Mouse (Mus musculus): Measurements from ENCODE around the gene Ccdc43. TPM values are rescaled to one million over a fixed set of nuclear protein-coding genes. Genes with fewer than 3 reads are reported as not detected.
"Not testable (repeated sequence)": the region's sequence is repeated elsewhere in the genome, so short reads cannot be mapped to it uniquely, and the experiment has no call there.

Gene Ccdc43
- polyA plus RNA-seq, 1 experiment from 2014 or later: 46.4 TPM

GRCm38 (mm10) chr11:102731366-102731765 lies 33.8 kb upstream of the Ccdc43 start:
- no peak for ATAC-seq (ENCODE audit: insufficient number of reproducible peaks, low FRiP score)
- WGBS: 73% methylated on average over 6 of the region's 6 CpGs
- 0 out of 2 replicates have a peak, but pooled peaks cover 3% of the 10 kb centered on the region for H3K9me3 ChIP-seq (replicated peaks)
- no peak overlapping the region for H3K9ac ChIP-seq
- H3K4me1 ChIP-seq (replicated peaks): no peaks in the 10 kb centered on the region
- H3K27ac ChIP-seq (ENCODE audit: poor library complexity, severe bottlenecking): no peak overlapping the region
- no peak overlapping the region for H3K4me2 ChIP-seq
- no peak overlapping the region for H3K4me3 ChIP-seq
- H3K36me3 ChIP-seq: no peaks in the 10 kb centered on the region
- no peaks in the 10 kb centered on the region for H3K27me3 ChIP-seq (replicated peaks)

GRCm38 (mm10) chr11:102729835-102730234 lies 32.3 kb upstream of the Ccdc43 start:
- WGBS: 71% methylated on average over 3 of the region's 3 CpGs

DNA sequence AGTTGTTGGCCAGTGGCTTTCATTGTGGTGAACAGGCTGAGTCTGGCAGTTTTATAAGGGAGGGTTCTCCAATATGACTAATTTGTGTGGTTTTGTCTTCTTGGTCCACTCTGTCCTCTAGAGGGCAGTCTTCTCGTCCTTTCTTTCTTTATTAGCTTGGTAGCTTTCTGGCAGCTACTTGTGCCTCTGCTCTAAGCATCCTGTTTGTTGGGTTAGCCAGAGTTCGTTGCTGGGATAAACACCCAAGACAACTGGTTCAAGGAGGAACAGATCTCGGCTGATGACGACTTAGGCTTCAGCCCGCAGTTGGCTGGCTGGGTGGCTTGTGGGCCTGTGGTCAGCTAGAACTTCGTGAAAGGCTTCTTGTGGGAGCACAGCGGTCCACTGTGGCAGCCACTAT lies 31.0 kb upstream of the Ccdc43 start:
- H3K4me1 ChIP-seq (replicated peaks): no peaks in the 10 kb centered on the region
- H3K4me3 ChIP-seq: no peak overlapping the region
- H3K4me2 ChIP-seq: no peak overlapping the region
- ATAC-seq (ENCODE audit: insufficient number of reproducible peaks, low FRiP score): no peak
- H3K9me3 ChIP-seq (replicated peaks): no peaks in the 10 kb centered on the region
- no peak overlapping the region for H3K9ac ChIP-seq
- H3K27me3 ChIP-seq (replicated peaks): no peaks in the 10 kb centered on the region
- H3K36me3 ChIP-seq: no peaks in the 10 kb centered on the region
- 35% methylated on average over 7 of the region's 7 CpGs for WGBS
- no peak overlapping the region for H3K27ac ChIP-seq (ENCODE audit: poor library complexity, severe bottlenecking)

More at GRCm38 (mm10) chr11:102729835-102730234, 32.3 kb upstream of the Ccdc43 start:
- Histone ChIP-seq H3K4me1 (replicated peaks) (no peaks in the 10 kb centered on the region), H3K9ac (no peak overlapping the region), H3K27ac (ENCODE audit: poor library complexity, severe bottlenecking) (no peak overlapping the region), H3K4me2 (no peak overlapping the region), H3K36me3 (no peaks in the 10 kb centered on the region), H3K4me3 (no peak overlapping the region), H3K9me3 (replicated peaks) (no peaks in the 10 kb centered on the region), H3K27me3 (replicated peaks) (no peaks in the 10 kb centered on the region)
- no peak for ATAC-seq (ENCODE audit: insufficient number of reproducible peaks, low FRiP score)

DNA sequence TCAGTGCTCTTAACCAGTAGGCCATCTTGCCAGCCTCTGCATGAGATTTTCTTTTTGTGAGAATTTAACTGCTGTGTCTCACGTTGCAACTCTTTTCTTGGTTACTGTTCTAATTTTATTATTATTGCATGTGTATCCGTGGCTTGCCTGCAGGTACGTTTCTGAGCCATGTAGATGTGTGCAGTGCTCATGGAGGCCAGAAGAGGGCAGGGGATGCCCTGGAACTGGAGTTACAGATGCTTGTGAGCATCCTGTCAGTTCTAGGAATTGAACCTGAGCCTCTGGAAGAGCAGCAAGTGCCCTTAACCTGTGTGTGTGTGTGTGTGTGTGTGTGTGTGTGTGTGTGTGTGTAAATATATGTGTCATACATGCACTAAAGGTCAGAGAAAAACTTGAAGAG lies 28.0 kb upstream of the Ccdc43 start:
- Histone ChIP-seq H3K27ac (ENCODE audit: poor library complexity, severe bottlenecking) (no peak overlapping the region), H3K9ac (no peak overlapping the region), H3K4me2 (no peak overlapping the region), H3K4me3 (no peak overlapping the region), H3K36me3 (no peaks in the 10 kb centered on the region), H3K9me3 (replicated peaks) (no peaks in the 10 kb centered on the region), H3K4me1 (replicated peaks) (no peaks in the 10 kb centered on the region), H3K27me3 (replicated peaks) (no peaks in the 10 kb centered on the region)
- WGBS: 32% methylated on average over 3 of the region's 3 CpGs
- ATAC-seq (ENCODE audit: insufficient number of reproducible peaks, low FRiP score): no peak

DNA sequence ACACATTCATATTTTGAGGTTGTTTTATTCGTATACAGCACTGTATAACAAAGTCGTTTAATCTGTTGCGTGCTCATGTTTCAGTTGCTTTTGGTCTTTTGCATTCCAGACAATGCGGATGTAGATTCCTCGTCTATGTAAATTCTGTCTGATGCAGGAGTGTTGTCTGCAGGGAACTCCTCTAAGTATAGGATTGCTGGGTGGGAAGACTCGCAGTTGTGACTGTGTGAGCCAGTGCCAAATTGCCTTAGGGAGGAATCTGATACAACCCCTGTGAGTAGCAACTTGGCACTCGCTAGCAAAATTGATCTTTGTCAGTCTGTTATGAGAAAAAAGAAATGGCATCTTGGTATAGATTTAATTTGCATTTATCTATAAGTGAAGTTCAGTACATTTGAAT lies 18.6 kb upstream of the Ccdc43 start:
- Histone ChIP-seq H3K27me3 (replicated peaks) (no peaks in the 10 kb centered on the region), H3K36me3 (no peaks in the 10 kb centered on the region), H3K9me3 (replicated peaks) (peaks cover 6% of the 10 kb centered on the region; the same call in 1 of the 2 replicates), H3K4me2 (no peak overlapping the region), H3K27ac (ENCODE audit: poor library complexity, severe bottlenecking) (no peak overlapping the region), H3K4me3 (no peak overlapping the region), H3K9ac (no peak overlapping the region), H3K4me1 (replicated peaks) (no peaks in the 10 kb centered on the region)
- ATAC-seq (ENCODE audit: insufficient number of reproducible peaks, low FRiP score): no peak
- 73% methylated on average over 7 of the region's 7 CpGs for WGBS

- H3K4me3 ChIP-seq; H3K36me3 ChIP-seq; H3K9me3 ChIP-seq (replicated peaks); H3K9ac ChIP-seq; ATAC-seq (ENCODE audit: insufficient number of reproducible peaks, low FRiP score); H3K4me2 ChIP-seq; H3K27me3 ChIP-seq (replicated peaks); H3K27ac ChIP-seq (ENCODE audit: poor library complexity, severe bottlenecking); H3K4me1 ChIP-seq (replicated peaks): not testable (repeated sequence)
- 76% methylated on average over 2 of the region's 2 CpGs for WGBS
Observed at GRCm38 (mm10) chr11:102714578-102714977, 17.0 kb upstream of the Ccdc43 start.

GRCm38 (mm10) chr11:102712411-102712810 lies 14.8 kb upstream of the Ccdc43 start:
- no peak overlapping the region for H3K4me3 ChIP-seq
- H3K4me2 ChIP-seq: no peak overlapping the region
- ATAC-seq (ENCODE audit: insufficient number of reproducible peaks, low FRiP score): no peak
- no peaks in the 10 kb centered on the region for H3K36me3 ChIP-seq
- 87% methylated on average over 4 of the region's 4 CpGs for WGBS
- H3K4me1 ChIP-seq (replicated peaks): no peaks in the 10 kb centered on the region
- no peak overlapping the region for H3K27ac ChIP-seq (ENCODE audit: poor library complexity, severe bottlenecking)
- H3K27me3 ChIP-seq (replicated peaks): no peaks in the 10 kb centered on the region
- peaks cover 6% of the 10 kb centered on the region; the same call in 1 of the 2 replicates for H3K9me3 ChIP-seq (replicated peaks)
- H3K9ac ChIP-seq: no peak overlapping the region

GRCm38 (mm10) chr11:102702206-102702605 lies 4.6 kb upstream of the Ccdc43 start:
- H3K9me3 ChIP-seq (replicated peaks); H3K4me1 ChIP-seq (replicated peaks); ATAC-seq (ENCODE audit: insufficient number of reproducible peaks, low FRiP score); H3K9ac ChIP-seq; H3K36me3 ChIP-seq; H3K4me3 ChIP-seq; H3K27me3 ChIP-seq (replicated peaks); H3K4me2 ChIP-seq; H3K27ac ChIP-seq (ENCODE audit: poor library complexity, severe bottlenecking): not testable (repeated sequence)
- 87% methylated on average over 6 of the region's 6 CpGs for WGBS

DNA sequence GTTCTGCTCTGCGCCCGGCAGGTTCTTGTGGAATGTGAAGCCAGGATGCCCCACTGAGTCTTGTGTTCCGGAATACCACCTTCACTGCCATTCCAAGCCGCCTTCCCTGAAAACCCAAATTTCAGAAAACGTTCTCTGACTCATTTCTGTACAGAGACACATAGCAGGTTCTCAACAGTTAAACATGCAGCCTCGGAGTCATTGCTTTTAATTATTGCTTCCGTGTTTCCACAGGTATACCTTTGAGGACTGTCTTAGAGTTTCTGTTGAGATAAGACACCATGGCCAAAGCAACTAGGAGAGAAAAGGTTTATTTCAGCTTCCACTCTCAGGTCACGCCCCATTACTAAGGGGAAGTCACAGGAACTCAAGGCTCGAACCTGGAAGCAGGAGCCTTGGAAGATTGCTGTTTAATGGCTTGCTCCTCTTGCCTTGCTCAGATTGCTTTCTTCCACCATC lies 465 bp upstream of the Ccdc43 start:
- peaks cover 12% of the 10 kb centered on the region for H3K36me3 ChIP-seq
- 21% methylated on average over 9 of the region's 9 CpGs for WGBS
- peak overlapping the region; percentile 88 for H3K4me3 ChIP-seq
- no peaks in the 10 kb centered on the region for H3K27me3 ChIP-seq (replicated peaks)
- H3K27ac ChIP-seq (ENCODE audit: poor library complexity, severe bottlenecking): no peak overlapping the region
- peak overlapping the region; percentile 91 for H3K9ac ChIP-seq
- peaks cover 18% of the 10 kb centered on the region for H3K4me1 ChIP-seq (replicated peaks)
- H3K4me2 ChIP-seq: peak overlapping the region; percentile 89
- ATAC-seq (ENCODE audit: insufficient number of reproducible peaks, low FRiP score): no peak
- H3K9me3 ChIP-seq (replicated peaks): no peaks in the 10 kb centered on the region

- Histone ChIP-seq H3K27ac (ENCODE audit: poor library complexity, severe bottlenecking) (no peak overlapping the region), H3K27me3 (replicated peaks) (no peaks in the 10 kb centered on the region), H3K36me3 (peaks cover 28% of the 10 kb centered on the region), H3K4me3 (no peak overlapping the region), H3K9ac (no peak overlapping the region), H3K4me2 (no peak overlapping the region), H3K4me1 (replicated peaks) (peaks cover 18% of the 10 kb centered on the region), H3K9me3 (replicated peaks) (no peaks in the 10 kb centered on the region)
- 88% methylated on average over 7 of the region's 7 CpGs for WGBS
- ATAC-seq (ENCODE audit: insufficient number of reproducible peaks, low FRiP score): no peak
Observed at GRCm38 (mm10) chr11:102695289-102695688, 2.3 kb downstream of the Ccdc43 start.

DNA sequence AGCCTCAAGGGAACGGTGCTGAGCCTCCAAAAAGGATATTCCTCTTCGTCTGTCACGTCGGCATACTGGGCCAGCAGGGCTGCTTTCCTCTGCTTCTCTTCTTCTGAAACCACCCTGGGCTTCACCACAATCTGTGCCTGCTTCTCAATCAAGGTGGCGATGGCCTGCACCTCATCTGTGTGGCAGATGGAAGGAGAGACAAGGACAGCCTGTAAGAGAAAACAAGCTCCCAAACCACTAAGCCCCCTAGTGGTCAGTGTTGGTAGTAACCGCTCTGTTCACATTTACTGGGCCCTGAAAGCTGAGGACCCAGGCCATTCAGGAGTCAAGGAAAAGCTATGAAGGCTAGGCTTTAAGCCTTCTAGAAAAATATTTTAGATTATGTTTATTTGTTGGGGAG lies 7.4 kb downstream of the Ccdc43 start:
- H3K4me3 ChIP-seq: no peak overlapping the region
- no peak overlapping the region for H3K4me2 ChIP-seq
- no peak overlapping the region for H3K27ac ChIP-seq (ENCODE audit: poor library complexity, severe bottlenecking)
- ATAC-seq (ENCODE audit: insufficient number of reproducible peaks, low FRiP score): no peak
- no peaks in the 10 kb centered on the region for H3K27me3 ChIP-seq (replicated peaks)
- WGBS: 64% methylated on average over 6 of the region's 6 CpGs
- no peaks in the 10 kb centered on the region for H3K4me1 ChIP-seq (replicated peaks)
- no peaks in the 10 kb centered on the region for H3K9me3 ChIP-seq (replicated peaks)
- no peak overlapping the region for H3K9ac ChIP-seq
- H3K36me3 ChIP-seq: peaks cover 57% of the 10 kb centered on the region
